Mouse (Mus musculus) layer of hippocampus, postnatal 36 days (tissue): ENCODE measurements around the gene Rabgap1. TPM values are rescaled to one million over a fixed set of nuclear protein-coding genes. Genes with fewer than 3 reads are reported as not detected.
A peak's percentile ranks its signal among the peaks of the same experiment; 100 is the strongest.

Source experiments
- DNase-seq, 2 experiments: peaks; one replicate each; pipeline ENCODE4 v3.0.0; 2022
- total RNA-seq, 2 experiments: library from RNA; stranded (reverse); gene quantifications; 2 replicates each; pipeline ENCODE4 v1.2.3; 2021

The Rabgap1 gene
- total RNA-seq, 2 experiments from 2014 or later: 85.6 to 87.7 TPM

DNA sequence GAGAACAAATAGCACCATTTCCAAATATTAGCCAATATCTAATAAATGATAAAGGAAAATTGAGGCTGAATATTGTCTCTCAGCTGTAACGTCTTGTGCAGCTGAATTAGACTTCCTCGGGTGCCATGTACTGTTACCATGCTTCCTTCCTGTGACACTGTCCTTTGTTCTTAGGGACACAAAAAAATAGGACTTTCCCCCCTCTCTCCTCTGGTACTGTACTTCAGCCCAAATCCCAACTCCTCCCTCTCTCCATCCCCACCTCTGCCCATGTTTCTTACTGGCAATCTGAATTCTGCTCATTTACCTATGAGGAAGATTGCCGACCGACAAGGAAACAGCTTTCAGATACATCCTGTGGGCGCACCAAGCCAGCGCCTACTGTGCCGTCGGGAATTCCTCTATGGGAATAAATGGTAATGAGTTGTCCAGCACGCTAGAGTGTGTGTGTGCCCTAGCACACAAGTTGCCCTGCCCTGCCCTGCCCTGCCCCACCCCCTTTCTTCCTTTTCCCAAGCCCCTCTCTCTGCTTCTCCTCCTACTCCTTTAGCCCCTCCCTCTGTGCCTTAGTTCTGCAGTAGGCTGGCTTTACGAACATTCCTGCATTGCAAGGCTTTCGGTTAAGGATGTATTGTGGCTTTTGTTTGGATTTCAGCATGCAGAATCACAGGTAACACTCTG lies 73.1 kb downstream of the Rabgap1 start, which contains the start of gene Gpr21:
Gpr21 (plus strand) TSS at position 303 of the 681 bp plus-strand sequence.
- no peak for DNase-seq

DNA sequence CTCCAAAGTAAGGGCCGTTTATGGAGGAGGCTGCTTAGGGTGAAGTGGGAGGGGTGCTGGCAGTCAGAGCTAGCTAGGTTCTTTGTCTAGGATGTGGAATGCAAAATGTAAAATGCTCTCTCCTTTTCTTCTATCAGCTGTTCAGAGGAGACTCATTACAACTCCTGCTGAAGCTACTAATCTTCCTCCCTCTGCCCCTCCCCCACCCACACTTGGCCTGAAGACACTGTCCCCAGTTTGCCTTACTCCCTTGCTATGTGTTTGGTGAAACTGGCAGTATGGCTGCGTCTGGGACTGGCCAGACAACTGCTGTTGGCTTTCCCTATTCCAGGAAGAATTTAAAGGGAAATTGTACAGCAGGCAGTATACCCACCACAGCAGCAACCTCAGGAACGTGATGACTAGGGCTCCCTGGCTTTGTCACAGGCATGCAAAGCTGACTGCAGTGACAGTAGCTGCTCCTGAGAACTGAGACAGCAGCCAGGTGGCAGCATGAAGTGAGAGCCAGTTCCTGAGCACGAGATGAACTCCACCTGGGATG lies 73.9 kb downstream of the Rabgap1 start:
- DNase-seq: peak in 1 of 2 experiments; percentile 6

DNA sequence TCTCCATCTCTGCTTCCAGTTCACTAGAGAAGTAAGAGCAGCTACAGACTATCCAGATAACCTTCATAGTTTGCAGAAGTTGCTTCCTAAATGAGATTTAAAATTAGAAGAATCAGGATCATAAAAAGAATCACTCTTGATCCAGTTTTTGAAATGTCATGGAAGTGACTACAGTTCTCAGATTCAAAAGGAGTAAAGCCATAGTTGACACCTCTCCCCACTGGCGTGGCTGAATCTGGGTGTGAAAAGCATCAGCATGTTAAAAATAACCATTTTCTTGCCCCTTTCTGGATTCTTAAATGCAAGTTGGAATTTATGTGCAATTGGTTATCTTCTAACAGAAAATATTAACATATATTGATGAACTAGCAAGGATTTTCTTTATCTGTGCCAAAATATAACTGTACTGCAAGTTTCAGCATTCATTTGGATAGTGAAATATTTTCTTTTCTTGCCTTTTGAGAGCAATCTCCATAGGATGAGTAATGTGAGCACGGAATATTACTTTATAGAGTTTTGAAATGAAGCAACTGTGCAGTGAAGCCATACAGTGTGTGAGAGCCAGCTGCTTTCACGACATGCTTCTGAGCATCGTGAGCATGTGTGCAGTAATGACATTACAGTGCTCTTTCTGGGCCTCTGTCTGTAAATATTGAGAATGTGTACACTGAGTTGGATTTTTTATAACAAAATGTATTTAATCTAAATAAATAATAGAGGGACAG lies 75.6 kb downstream of the Rabgap1 start:
- no peak for DNase-seq

DNA sequence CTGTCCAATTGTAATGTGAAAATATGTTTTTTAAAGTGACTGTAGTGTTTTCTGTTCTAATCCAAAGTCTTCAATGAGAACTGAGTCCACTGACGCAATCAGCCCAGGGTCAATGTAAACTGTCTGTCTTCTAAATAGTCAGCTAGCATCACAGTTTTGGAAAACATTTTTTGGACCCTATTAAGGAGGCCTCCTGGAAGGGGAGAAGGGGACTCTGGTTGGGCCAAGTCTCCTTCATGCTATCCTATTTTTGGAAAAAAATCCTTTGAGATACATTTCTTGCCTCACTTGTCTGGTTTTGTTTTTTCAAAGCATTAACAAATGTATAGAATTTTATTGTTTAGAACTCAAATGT lies 76.2 kb downstream of the Rabgap1 start:
- no peak for DNase-seq

DNA sequence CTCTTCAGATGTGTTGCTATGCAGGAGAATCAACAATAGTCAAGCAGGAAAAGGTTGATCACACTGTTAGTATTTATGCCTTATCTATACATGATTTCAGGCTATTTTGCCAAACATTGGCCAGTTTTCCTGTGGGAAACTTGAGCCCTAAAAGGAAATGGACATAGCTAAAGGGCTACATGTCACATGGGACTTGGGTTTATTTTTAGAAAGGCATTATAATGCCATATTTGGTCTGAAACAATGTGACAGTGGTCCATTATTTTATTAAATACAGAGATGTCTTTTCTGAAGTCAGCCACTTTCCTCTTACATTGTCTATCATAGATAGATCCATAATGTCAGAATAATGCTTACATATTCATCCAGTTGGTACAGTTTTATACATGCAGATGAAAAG lies 84.5 kb downstream of the Rabgap1 start:
- DNase-seq: no peak

DNA sequence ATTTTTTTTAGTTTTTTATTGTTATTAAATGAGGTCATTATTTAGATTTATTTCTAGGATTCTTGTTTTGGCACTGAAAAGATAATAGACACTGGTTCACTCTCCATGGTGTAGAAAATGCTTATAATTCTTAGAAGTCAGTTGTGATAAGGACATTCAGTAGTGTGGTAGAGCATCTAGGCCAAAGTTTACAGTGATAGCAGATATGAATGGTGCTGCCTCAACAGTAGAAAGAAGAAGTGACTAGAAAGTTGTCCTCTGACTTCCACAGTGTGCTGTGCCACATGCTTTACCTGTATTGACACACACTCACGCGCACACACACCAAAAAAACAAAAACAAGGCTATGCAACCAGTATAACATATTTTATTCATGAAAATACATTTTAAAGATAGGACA lies 86.3 kb downstream of the Rabgap1 start:
- no peak for DNase-seq

DNA sequence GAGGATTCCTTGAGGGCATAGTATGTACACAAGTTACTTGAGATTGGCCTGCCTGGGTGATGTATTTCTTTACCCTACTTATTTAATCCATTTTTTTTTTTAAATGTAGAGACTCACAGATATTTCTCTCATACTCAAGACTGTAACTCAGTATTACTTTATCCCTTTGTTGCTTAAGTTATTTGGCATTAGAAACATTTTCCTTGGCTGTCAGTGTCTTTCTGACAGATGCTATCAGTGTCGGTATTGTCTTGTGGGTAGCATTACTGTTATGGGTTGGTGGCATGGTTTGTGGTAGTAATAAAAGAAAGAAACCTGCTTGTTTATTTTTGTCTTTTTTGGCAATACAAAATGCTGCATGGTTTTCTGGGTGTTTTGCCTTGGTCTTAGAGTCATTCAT lies 87.7 kb downstream of the Rabgap1 start:
- no peak for DNase-seq

DNA sequence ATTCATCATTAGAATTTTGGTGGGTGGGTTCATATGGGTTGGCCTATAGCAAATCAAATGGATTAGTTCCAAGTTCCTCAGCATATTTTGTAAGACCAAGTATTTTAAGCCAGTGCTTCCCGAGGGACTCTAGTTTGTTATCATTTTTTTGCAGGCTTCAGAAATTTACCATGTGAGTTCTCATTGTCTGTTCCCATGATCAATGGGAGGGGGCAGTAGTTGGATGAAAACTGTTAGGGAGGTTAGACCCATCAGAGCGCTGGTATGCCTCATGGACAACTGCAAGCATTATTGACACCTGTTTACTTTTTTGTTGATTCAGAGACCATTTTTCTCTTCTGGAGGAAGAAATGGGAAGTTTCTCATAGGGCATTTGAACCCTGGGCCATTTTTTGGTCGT lies 88.6 kb downstream of the Rabgap1 start:
- DNase-seq: no peak

DNA sequence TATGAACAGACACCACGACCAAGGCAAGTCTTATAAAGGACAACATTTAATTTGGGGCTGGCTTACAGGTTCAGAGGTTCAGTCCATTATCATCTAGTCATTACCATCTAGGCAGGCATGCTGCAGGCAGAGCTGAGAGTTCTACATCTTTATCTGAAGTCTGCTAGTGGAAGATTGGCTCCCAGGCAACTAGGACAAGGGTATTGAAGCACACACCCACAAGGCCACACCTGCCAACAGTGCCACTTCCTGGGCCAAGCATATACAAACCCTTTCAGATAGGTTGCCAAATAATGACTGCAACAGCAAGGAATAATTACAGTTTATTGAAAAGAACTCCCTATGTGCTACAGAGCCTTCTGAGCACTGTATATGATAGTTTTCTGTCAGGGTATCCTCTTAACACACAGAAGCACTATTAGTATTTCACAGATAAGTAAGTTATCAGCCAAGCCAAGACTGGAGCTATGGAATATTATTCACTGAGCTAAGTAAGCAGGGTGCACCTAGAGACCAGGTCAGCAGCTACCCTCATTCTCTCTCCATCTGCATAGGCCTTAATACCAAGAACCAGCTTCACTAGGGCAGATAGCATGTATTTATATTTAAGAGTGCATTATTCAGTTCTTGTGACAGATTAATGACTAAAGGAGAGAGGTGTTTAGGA lies 106.4 kb downstream of the Rabgap1 start:
- DNase-seq: no peak

DNA sequence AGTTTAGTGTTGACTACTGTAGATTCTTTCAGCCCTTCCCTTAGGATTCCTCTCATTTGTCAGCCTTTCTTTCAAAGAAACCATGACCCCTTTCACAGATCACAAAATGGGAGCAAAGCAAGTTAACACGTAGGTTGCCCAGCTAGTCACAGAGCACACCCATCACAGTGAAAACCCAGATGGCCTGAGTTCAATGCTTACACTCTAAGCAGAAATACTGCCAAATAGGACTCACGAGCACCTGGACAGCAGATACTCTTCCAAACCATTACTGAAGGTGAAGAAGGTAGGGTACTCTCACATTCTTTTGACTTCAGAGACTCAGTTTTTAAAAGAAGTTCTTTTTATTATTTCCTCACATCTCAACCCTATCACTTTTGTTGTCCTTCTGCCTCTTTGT lies 113.3 kb downstream of the Rabgap1 start:
- DNase-seq: no peak

DNA sequence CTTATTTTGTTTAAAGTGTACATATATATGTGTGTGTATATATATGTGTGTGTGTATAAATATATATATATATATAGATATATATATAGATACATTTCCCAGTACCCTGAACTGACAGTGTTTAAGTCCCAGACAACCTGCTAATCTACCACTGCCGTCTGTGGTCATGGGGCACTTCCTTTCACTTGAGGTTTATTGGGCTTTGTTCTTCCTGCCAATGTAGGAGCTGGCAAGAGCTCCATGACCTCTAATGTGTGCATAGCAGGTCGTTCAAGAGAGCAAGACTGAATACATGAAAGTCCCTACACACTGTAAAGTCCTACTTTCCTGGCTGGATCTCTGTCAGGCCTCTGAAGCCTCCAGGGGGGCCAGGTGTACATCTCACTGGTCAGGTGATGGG lies 122.5 kb downstream of the Rabgap1 start:
- no peak for DNase-seq

DNA sequence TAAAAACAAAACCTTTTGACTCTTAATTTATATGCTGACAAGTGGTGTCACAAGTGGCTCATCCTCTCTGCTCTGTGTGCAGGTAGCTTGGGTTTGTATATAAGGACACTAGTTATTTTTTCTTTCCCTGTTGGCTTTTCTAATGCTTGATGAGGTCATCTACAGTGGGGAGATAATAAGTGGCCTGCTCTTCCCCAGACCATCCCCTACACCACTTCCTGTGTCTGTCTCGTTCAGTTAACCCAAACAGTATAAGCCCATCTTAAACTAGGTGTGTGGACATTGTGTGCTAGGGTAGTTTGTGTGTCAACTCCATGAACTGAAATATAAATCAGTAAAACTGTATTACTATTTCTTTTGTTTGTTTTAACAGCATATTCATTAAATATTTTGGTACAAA lies 123.0 kb downstream of the Rabgap1 start:
- DNase-seq: no peak

DNA sequence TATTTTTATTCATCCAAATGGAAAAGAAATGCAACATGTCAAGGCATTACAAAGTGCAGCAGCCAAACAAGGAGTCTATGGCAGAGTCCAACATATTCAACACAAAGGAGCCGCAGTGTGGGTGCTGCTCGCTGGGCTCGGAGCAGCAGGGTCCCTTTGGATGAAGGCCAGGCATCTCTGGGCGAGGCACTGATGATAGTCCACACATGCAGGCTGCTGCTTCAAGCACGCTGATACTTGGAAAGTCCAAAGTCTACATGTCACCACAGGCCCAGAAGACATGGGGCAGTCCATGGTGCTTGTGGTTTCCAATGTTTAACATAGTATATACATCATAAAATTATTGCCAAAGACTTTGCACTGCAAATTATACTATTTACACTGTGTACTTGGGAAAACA lies 126.8 kb downstream of the Rabgap1 start:
- peak in 1 of 2 experiments; percentile 13 for DNase-seq

DNA sequence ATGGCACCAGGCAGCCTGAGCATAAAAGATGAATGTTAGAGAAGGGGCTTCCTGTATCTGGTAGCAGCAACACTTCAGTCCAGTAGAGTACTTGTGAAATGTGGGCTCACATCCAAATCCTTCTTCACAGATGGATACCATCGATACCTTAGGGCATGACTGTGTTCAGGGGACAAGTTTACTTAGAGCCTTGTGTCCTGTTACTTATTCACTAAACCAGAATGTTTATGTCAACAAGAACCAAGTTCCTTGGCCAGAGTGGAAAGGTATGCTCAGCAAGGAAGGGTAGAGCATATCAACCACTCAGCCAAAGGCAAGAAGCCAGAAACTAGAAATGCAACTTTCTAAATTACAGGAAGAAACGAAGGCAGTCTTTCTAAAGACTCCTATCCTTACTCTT lies 127.6 kb downstream of the Rabgap1 start:
- no peak for DNase-seq

DNA sequence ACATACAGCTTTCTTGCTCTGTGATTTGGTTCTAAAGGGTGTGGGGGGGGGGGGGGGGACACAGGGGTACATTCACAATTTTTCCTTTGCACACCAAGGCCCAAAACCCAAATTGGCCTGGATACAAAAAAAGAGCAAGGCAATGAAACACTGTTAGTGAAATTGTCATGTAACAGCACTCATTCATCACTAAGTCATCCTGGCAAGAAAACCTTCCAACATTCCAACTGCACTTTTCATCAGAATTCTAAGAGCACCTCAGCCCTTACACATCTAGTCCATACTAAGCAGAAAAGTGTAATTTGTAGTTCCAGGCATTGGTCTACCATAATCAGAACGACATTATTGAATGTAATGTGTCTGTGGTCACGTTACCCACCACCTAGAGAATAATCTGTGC lies 129.1 kb downstream of the Rabgap1 start:
- no peak for DNase-seq

DNA sequence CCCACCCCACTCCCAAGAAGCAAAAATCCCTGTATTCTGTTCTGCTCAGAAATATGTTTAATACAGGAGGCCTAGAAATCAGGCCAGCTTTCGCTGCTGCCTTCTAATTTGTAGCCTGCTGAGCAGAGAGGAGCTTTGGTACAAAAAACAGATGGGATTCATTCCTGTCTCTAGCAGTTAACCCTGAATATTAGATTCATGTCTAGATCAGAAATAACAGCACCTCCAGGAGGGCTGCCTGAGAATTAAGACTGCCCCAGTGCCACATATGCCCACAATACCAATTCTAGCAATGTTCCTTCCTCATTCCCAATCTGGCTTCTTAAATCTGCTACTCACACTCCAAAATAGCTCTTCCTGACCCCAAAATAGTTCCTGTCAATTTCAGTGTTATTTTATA lies 133.6 kb downstream of the Rabgap1 start:
- DNase-seq: no peak

DNA sequence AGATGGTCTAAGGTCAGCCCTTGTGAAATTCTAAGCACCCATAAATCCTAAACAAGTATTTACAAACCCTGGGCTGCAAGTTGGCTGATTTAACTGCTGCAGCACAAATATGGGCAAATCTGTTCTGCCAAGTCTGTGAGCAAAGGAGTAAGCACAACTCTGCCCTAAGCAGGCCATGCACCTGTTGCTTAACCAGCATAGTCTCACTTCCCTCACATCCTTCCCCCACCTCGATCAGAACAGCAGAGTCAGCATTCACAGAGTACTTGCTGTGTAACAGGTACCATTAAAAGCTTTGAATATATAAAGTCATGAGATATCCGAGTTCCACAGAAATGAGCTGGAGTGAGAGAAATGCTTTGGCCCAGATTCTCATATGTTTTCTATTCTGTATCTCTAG lies 135.1 kb downstream of the Rabgap1 start:
- no peak for DNase-seq

DNA sequence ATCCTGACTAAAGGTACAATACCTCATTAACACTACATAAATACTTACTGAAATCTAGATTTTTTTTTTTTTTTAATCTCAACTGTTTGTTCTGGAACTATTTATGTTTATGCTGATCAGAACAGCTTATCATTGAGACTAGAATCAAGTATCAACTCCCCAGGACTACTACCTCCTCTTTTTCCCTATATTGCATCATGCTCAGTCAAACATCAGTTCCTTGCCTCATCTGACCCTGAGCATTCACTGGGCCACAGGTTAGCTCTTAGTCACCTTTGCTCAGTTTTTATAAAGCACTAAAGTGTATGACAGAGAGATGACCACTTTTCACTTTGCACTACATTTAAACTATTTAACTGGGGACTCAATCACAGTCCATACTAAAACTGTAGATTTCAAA lies 144.8 kb downstream of the Rabgap1 start:
- no peak for DNase-seq

Other genes with a start within 250 kb of the Rabgap1 start
- not detected for gene Olfr366, start 231.7 kb upstream of the Rabgap1 start, total RNA-seq
- not detected for gene Olfr368, start 116.8 kb upstream of the Rabgap1 start, total RNA-seq
- 10 to 100 TPM; 27.9 to 29.2 TPM for gene Pdcl, start 83.9 kb upstream of the Rabgap1 start, total RNA-seq
- gene Rc3h2, start 20.4 kb upstream of the Rabgap1 start, total RNA-seq: 10 to 100 TPM; 84.1 to 93.5 TPM
- 10 to 100 TPM in 1 of 2 experiments, 1 to 10 TPM in 1; 9.5 to 11.6 TPM for gene Zbtb26, start 144 bp upstream of the Rabgap1 start, total RNA-seq
- gene Zbtb6, start 108 bp upstream of the Rabgap1 start, total RNA-seq: 10 to 100 TPM; 16.4 to 16.9 TPM
- gene Gpr21, start 73.1 kb downstream of the Rabgap1 start, total RNA-seq: 1 to 10 TPM; 2.2 to 3.4 TPM